Mouse (Mus musculus) liver, embryonic 14.5 days (tissue): ENCODE data around the gene Bptf. TPM values are rescaled to one million over a fixed set of nuclear protein-coding genes. Genes with fewer than 3 reads are reported as not detected.

Experiments used
- ATAC-seq: fragments of 200-750 bp; cut with Nextera tagmentation; 2 replicates; pipeline ENCODE4 v1.8.0; 2017; ENCODE audit warnings: moderate number of reproducible peaks, mild to moderate bottlenecking, moderate library complexity; ENCODE audit not compliant: insufficient read depth
- DNase-seq, 3 experiments: peaks; one replicate each; pipeline ENCODE4 v3.0.0-alpha.2; 2012 to 2013; ENCODE audit warnings: low read depth in 3 of 3, low spot score in 3 of 3
- H3K27ac ChIP-seq: fragments of 300-500 bp; sonication (generic); 2 replicates; pipeline ENCODE4 v1.5.1; 2014; ENCODE audit warnings: moderate library complexity, mild to moderate bottlenecking, control low read depth, inconsistent platforms
- H3K27me3 ChIP-seq: fragments of 300-500 bp; sonication (generic); 2 replicates; pipeline ENCODE4 v1.6.1; 2014; ENCODE audit warnings: mild to moderate bottlenecking, low read length, moderate library complexity; ENCODE audit not compliant: control insufficient read depth, insufficient read depth
- H3K36me3 ChIP-seq: fragments of 300-500 bp; sonication (generic); replicated peaks from 2 replicates; pipeline ENCODE4 v1.6.1; 2014; ENCODE audit warnings: low read depth; ENCODE audit not compliant: control insufficient read depth, insufficient read depth
- H3K4me1 ChIP-seq, 2 experiments: fragments of 200-500 bp in 1 of 2; fragments of 300-500 bp in 1 of 2; sonication (generic) in 1 of 2; replicated peaks; 2 replicates each; pipeline ENCODE4 v1.6.1; 2012 to 2014; ENCODE audit warnings: antibody characterized with exemption in 1 of 2, inconsistent platforms in 1 of 2, low read length in 1 of 2; ENCODE audit not compliant: control insufficient read depth in 2 of 2, insufficient read depth in 2 of 2
- H3K4me2 ChIP-seq: fragments of 300-500 bp; sonication (generic); 2 replicates; pipeline ENCODE4 v1.6.1; 2014; ENCODE audit warnings: low read depth, mild to moderate bottlenecking, control low read depth, moderate library complexity
- H3K4me3 ChIP-seq, 2 experiments: fragments of 200-500 bp in 1 of 2; fragments of 300-500 bp in 1 of 2; sonication (generic) in 1 of 2; 2 replicates each; pipeline ENCODE4 v1.5.1; 2012 to 2014; ENCODE audit warnings: low read depth in 2 of 2, low read length in 2 of 2, mild to moderate bottlenecking in 2 of 2, control low read depth in 1 of 2, inconsistent platforms in 1 of 2, moderate library complexity in 1 of 2; ENCODE audit not compliant: insufficient read depth in 1 of 2
- H3K9ac ChIP-seq: fragments of 300-500 bp; sonication (generic); replicated peaks from 2 replicates; pipeline ENCODE4 v1.6.1; 2014; ENCODE audit warnings: mild to moderate bottlenecking, control low read depth, moderate library complexity
- H3K9me3 ChIP-seq: fragments of 300-500 bp; sonication (generic); 2 replicates; pipeline ENCODE4 v1.6.1; 2016; ENCODE audit warnings: low read length, mixed read lengths; ENCODE audit not compliant: control insufficient read depth
- CTCF ChIP-seq: IDR thresholded peaks from 2 replicates; pipeline ENCODE4 v1.5.1; 2016; ENCODE audit warnings: antibody characterized with exemption, low read depth, control low read depth
- EP300 ChIP-seq: IDR thresholded peaks from 2 replicates; pipeline ENCODE4 v1.6.1; 2016; ENCODE audit warnings: antibody characterized with exemption, low read depth
- WGBS: fragments of 180-500 bp; shearing (Covaris S2); extraction: QIAGEN DNeasy Blood & Tissue Kit; methylation state at CpG from one replicate; pipeline ENCODE4 v1.1.7; 2014; ENCODE audit not compliant: insufficient replicate concordance; 5-methylcytosine and 5-hydroxymethylcytosine counted together
- polyA plus RNA-seq, 2 experiments: library from polyadenylated mRNA; depleted of rRNA in 1 of 2; stranded (reverse) in 1 of 2; unstranded in 1 of 2; fragments of >200 nt; fragmentation: Nextera tagmentation in 1 of 2; extraction: Ambion mirVana in 1 of 2; gene quantifications; 2 replicates each; pipeline versions ENCODE4 v1.2.1 to v1.2.3; 2012 to 2014

Gene Bptf
- polyA plus RNA-seq (2012; rRNA removed), result 7.1 and 10.3 TPM in 2 replicates
- polyA plus RNA-seq (2014; fragmentation: Nextera tagmentation; extraction: Ambion mirVana), result 7.5 and 7.9 TPM in 2 replicates

DNA sequence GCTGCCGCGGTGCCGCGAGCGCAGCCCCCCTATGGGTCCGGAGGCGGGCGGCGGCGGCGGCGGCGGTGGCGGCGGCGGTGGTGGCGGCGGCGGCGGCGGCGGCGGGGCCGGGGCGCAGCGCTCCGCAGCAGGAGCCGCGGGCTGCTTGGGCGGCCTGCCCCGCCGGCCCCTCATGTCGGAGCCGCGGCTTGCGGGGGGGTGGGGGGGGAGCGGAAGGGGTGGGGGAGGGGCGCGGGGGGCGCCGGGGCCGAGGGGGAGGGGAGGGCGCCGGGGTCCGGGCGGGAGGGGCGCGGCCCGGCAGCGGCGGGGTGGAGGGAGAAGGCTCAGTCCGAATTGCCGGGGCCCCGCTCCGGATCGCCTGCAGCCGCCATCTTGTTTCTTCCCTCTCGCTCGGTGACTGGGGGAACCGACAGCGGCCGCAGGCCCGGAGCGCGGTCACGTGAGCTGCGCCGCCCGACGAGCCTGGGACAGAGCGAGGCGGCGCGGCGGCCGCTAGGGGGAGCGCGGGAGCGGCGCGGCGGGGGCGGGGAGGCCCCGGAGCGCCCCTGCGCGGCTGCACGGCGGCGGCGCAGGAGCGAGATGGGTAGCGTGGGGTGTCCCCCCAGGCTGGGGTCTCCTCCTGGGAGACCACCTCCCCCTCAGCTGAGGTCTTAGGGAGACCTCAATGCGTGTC, at the start of gene Bptf:
Gene Bptf, minus strand, starts transcription at position 379 of the 673 bp plus-strand sequence.
- Histone ChIP-seq H3K9me3 (no peaks in the 10 kb centered on the region), H3K4me2 (peak within 1 kb of the TSS; percentile 97), H3K9ac (peak within 1 kb of the TSS; percentile 90), H3K27me3 (no peaks in the 10 kb centered on the region), H3K27ac (peak within 1 kb of the TSS; percentile 78), H3K36me3 (no peaks in the 10 kb centered on the region), H3K4me3 (peak within 1 kb of the TSS; percentile 93 to 96), H3K4me1 (peaks cover 5 to 6% of the 10 kb centered on the region in 2 experiments; a peak in 3 of 4 replicates)
- ATAC-seq, result peak; percentile 96
- DNase-seq, result peak; percentile 76 to 79 (median 78)
- TF ChIP-seq CTCF (peak; percentile 57), EP300 (no peak)
- WGBS, result 2% methylated on average over 33 of the region's 94 CpGs

DNA sequence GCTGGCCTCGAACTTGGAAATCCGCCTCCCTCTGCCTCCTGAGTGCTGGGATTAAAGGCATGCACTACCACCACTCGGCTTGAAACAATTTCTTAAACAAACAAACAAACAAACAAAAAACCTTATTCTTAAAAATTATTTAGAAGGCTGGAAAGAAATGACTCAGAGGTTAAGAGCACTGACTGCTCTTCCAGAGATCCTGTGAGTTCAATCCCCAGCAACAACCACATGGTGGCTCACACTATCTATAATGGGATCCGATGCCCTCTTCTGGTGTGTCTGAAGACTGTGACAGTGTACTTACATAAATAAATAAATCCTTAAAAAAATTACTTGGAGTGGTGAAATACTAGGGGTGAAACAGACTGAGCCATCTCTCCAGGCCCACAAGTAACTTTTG, 29.3 kb upstream of the Bptf start:
- no peak overlapping the region for H3K4me3 ChIP-seq
- H3K36me3 ChIP-seq, result no peaks in the 10 kb centered on the region; the same call in 1 of the 2 replicates
- H3K9me3 ChIP-seq, result no peaks in the 10 kb centered on the region
- no peak overlapping the region for H3K27ac ChIP-seq
- no peak for DNase-seq
- H3K4me2 ChIP-seq, result no peak overlapping the region
- H3K27me3 ChIP-seq, result no peaks in the 10 kb centered on the region
- no peak for ATAC-seq
- no peak overlapping the region for H3K9ac ChIP-seq
- H3K4me1 ChIP-seq, result peaks cover 0 to 4% of the 10 kb centered on the region in 2 experiments; a peak in 1 of 4 replicates
- WGBS, result 56% methylated on average over 4 of the region's 4 CpGs
- TF ChIP-seq EP300 (no peak), CTCF (no peak)

DNA sequence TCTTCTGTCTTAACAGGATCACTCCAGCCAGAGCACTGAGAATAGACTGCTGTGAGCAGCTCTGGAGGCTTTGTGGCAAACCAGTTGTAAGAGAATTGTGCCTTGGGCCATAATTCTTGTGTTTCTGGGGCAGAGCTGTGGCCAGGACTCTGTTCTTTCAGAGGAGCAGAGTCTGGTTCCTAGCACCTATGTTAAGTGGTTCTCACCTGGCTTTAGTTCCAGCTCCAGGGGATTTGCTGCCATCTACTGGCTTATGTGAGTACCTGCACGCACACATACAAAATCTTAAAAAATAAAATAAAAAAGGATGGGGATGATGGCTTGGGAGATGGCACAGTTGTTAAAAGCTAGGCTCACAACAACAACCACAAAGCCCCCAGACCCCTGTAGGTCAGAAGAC, 27.1 kb upstream of the Bptf start:
- H3K27ac ChIP-seq, result no peak overlapping the region
- H3K27me3 ChIP-seq, result no peaks in the 10 kb centered on the region
- TF ChIP-seq EP300 (no peak), CTCF (peak; percentile 73)
- no peaks in the 10 kb centered on the region for H3K9me3 ChIP-seq
- no peak overlapping the region for H3K4me2 ChIP-seq
- DNase-seq, result peak; percentile 9 to 44 (median 33)
- 26% methylated on average over 1 of the region's 1 CpGs for WGBS
- ATAC-seq, result no peak
- H3K9ac ChIP-seq, result no peak overlapping the region
- no peak overlapping the region for H3K4me3 ChIP-seq
- H3K4me1 ChIP-seq, result peaks cover 0 to 4% of the 10 kb centered on the region in 2 experiments; a peak in 1 of 4 replicates
- H3K36me3 ChIP-seq, result no peaks in the 10 kb centered on the region

DNA sequence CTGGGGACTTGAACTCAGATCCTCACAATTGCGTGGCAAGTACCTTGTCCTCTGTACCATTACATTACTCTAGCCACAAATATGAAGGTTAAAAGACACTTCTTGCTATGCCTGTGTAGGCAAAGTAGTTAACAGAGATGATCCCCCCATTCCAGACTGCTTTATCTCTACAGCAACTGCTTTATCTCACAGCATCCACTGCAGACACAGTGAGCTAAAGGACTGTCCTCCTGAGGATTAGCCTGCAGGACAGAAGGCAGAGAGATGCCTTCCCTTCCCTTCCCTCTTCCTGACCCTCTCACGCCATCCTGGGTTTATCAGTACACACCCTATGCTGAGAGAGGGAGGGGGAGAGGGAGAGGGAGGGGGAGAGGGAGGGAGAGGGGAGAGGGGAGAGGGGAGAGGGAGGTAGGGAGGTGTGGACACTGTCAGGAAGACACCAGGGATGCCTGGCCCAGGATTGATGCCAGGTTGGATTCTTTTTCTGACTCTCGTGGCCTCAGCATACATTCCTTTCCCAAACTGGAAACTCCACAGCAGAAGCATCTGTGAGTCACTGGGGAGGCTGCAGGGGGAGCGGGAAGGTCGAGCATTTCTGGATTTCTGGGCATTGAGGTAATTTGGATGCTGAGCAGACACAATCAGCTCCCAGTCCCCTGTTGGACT, 25.2 kb upstream of the Bptf start:
- ATAC-seq (no peak), DNase-seq (no peak)
- no peak overlapping the region for H3K27ac ChIP-seq
- H3K36me3 ChIP-seq, result no peaks in the 10 kb centered on the region
- no peaks in the 10 kb centered on the region for H3K27me3 ChIP-seq
- H3K9me3 ChIP-seq, result no peaks in the 10 kb centered on the region
- no peak overlapping the region for H3K4me2 ChIP-seq
- no peak overlapping the region for H3K9ac ChIP-seq
- no peak overlapping the region for H3K4me3 ChIP-seq
- no peak for TF ChIP-seq CTCF
- TF ChIP-seq EP300, result no peak
- H3K4me1 ChIP-seq, result peaks cover 0 to 4% of the 10 kb centered on the region in 2 experiments; a peak in 1 of 4 replicates
- WGBS, result 37% methylated on average over 5 of the region's 5 CpGs

DNA sequence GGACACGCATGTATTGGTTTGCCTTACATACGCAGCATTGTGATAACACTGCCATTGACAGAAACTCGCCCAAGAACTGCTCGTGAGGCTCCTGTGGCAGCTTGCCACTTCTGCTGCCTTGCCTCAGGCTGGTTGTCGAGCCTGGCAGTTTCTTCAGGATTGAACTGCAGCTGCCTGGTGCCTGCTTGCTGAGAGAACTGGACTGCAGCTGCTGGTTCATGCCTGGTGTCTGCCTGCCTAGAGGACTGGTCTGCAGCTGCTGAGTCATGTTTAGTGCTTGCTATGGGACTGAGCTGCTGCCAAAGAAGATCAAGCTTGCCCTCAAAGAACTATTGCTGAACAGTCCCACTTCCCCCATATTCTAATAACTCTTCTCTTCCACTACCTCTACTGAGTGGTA, 23.4 kb upstream of the Bptf start:
- Histone ChIP-seq H3K9ac (no peak overlapping the region), H3K9me3 (no peaks in the 10 kb centered on the region), H3K36me3 (no peaks in the 10 kb centered on the region), H3K27me3 (no peaks in the 10 kb centered on the region), H3K4me2 (no peak overlapping the region), H3K27ac (no peak overlapping the region), H3K4me1 (peaks cover 0 to 4% of the 10 kb centered on the region in 2 experiments; a peak in 1 of 4 replicates), H3K4me3 (no peak overlapping the region)
- DNase-seq (no peak), ATAC-seq (no peak)
- TF ChIP-seq EP300 (no peak), CTCF (no peak)
- 64% methylated on average over 5 of the region's 5 CpGs for WGBS
